Mouse (Mus musculus) naive thymus-derived CD4-positive, alpha-beta T cell, adult 2 months (primary cell): ENCODE measurements around the gene Svs3a.
"Not testable (repeated sequence)": the region's sequence is repeated elsewhere in the genome, so short reads cannot be mapped to it uniquely, and the experiment has no call there.

Source experiments
- DNase-seq: peaks from one replicate; pipeline ENCODE4 v3.0.0-alpha.2; 2011; ENCODE audit warnings: low read depth

Svs3a gene

DNA sequence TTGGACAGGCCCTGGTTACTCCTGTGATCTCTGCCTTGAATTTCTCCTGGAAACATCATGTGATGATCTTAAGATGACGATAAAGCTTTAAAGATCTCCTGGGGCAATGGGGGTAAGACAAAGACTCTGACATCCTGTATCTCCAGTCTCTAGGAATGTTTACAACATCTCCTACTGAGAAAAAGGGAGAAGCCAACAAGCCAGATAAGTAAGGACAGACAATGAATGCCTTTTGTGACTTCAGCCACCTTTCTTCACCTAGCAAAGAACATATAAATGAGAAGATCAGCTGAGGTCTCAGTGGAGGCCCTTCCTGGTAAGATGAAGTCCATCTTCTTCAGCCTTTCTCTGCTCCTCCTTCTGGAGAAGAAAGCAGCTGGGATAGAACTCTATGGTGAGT lies at the start of gene Svs3a:
Gene Svs3a, plus strand, starts transcription at position 301 of the 400 bp plus-strand sequence.
- not testable (repeated sequence) for DNase-seq

DNA sequence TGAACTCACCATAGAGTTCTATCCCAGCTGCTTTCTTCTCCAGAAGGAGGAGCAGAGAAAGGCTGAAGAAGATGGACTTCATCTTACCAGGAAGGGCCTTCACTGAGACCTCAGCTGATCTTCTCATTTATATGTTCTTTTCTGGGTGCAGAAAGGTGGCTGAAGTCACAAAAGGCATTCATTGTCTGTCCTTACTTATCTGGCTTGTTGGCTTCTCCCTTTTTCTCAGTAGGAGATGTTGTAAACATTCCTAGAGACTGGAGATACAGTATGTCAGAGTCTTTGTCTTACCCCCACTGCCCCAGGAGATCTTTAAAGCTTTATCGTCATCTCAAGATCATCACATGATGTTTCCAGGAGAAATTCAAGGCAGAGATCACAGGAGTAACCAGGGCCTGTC lies 32.5 kb upstream of the Svs3a start, which contains the start of gene Svs3b:
Gene Svs3b, minus strand, starts transcription at position 101 of the 400 bp plus-strand sequence.
- not testable (repeated sequence) for DNase-seq

DNA sequence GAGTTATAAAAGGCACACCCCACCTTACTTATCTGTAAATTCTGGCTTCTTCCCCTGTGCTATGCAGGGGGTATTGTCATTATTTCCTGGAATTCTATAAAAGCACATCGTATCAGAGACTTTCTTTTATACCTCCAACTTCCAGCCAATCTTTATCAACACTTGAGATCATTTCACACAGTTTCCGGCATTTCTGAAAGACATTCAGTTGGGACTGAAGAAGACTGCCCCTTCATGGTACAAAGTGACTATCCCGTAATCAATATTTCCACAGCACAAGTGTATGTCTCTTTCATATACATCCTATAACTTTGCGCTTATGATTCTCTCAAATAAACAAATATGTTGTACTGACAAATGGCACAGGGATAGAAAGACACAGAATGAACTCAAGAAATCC lies 10.7 kb upstream of the Svs3a start, which contains the start of gene Svs4:
Gene Svs4, minus strand, starts transcription at position 101 of the 400 bp plus-strand sequence.
- no peak for DNase-seq

DNA sequence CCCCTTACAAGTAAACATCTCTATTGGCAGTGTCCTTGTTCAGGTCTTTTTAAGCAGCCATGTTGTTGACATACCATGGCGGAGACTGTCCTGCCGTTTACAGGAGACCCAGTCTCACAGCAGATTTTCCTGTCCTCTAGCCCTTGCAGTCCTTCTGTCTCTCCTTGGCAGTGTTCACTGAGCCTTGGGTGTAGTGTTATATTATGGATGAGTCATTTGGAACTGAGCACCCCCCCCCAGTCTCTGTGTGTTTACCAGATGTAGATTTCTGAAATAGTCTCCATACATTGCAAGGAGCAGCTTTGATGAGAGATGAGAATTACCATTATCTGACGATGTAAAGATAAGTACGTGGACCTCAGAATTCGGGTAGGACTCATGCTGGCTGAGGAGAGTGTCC lies 23.5 kb downstream of the Svs3a start:
- DNase-seq: no peak

DNA sequence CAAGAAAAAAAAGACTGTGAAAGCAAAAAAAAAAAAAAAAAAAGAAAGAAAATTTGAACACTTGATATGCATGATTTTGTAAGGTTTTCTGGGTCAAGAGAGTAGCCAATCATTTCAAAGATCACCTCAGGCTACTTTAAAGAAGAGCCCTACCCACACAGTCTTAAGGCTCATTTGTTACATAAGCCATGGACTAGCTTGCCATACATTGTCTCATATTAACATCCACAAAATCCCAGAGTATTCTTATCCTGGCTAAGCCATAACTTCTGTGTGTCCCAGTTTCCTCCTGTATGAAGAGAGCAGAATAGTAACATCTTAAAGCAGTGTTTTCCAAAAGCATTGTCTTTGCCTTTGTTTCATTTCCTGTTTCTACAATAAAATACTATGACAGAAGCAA lies 26.4 kb downstream of the Svs3a start:
- not testable (repeated sequence) for DNase-seq

DNA sequence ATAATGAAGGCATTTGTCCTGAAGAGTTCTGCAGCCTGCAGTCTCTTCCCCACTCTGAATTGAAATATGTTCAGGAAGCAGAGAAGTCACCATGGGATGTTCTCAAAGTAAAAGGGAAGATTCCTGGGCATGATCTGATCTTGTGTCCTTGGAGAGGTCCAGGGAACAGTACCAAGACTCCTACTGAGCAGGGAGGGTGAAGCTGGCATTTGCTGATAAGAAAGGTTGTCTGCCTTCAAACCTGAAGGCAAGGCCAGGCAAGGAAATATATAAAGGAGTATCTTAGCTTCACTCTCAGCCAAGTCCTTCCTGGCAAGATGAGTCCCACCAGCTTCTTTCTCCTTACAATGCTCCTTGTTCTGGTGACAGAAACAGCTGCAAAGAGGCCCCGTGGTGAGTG lies 27.4 kb downstream of the Svs3a start, which contains the start of gene Svs6:
Gene Svs6, plus strand, starts transcription at position 301 of the 400 bp plus-strand sequence.
- DNase-seq: not testable (repeated sequence)

DNA sequence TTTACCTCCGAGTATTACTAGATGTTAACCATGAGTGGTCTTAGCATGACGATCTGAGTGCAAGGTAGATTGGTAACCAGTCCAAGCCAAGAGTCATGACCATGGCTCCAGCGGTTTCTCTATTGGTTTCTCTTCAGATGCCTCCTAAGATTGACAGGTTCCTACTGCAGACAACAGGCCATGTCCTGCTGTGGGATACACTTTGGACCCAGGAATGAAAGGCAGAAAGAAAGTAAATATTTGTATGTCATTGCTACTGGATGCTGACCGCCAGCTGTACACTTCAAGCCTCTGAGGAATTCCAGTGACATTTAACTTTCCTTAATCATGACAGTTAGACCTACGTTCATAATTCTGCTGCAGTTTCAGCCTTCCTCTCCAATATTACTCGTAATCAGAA lies 31.9 kb downstream of the Svs3a start:
- DNase-seq: no peak

DNA sequence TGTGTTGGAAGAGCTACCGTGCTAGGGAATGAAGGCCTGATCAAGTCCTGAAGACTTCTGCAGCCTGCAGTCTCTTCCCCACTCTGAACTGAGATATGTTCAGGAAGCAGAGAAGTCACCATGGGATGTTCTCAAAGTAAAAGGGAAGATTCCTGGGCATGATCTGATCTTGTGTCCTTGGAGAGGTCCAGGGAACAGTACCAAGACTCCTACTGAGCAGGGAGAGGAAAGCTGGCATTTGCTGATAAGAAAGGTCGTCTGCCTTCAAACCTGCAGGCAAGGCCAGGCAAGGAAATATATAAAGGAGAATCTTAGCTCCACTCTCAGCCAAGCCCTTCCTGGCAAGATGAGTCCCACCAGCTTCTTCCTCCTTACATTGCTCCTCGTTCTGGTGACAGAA lies 43.4 kb downstream of the Svs3a start, which contains the start of gene Svs5:
Gene Svs5, plus strand, starts transcription at position 301 of the 400 bp plus-strand sequence.
- DNase-seq: not testable (repeated sequence)
